Mouse (Mus musculus) adrenal gland, postnatal 36 days (tissue): ENCODE measurements around the gene Rbm17. TPM values are rescaled to one million over a fixed set of nuclear protein-coding genes. Genes with fewer than 3 reads are reported as not detected.
"Not testable (repeated sequence)": the region's sequence is repeated elsewhere in the genome, so short reads cannot be mapped to it uniquely, and the experiment has no call there.

ENCODE experiments used
- DNase-seq, 2 experiments: peaks; one replicate each; pipeline ENCODE4 v3.0.0; 2021; ENCODE audit warnings: mixed read lengths in 1 of 2
- total RNA-seq, 2 experiments: library from RNA; stranded (reverse); gene quantifications; 2 replicates each; pipeline ENCODE4 v1.2.3; 2021

Rbm17 gene
- total RNA-seq, 2 experiments from 2014 or later: 109 to 121 TPM

GRCm38 (mm10) chr2:11545380-11545779 is 58.6 kb downstream of the Rbm17 start:
- no peak for DNase-seq

DNA sequence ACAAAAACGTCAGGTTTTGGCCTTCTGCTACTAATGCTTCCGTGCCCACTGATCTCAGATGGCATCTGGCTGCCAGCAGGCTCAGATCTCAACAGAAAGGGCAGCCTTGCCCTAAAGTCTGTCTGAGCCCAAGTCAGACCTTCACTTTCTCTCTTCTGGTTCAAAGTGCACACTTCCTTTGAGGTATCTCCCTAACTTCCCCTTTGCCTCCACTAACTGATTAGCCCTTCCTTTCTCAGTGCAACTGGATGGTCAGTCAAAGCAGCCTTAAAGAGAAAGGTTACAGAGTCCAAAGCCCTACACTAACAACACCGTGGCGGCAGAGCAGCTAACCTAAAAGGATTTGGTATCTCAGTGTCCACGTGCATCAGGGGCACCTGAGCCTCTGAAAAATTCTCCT is 59.6 kb downstream of the Rbm17 start:
- no peak for DNase-seq

GRCm38 (mm10) chr2:11543158-11543557 is 60.8 kb downstream of the Rbm17 start:
- DNase-seq: no peak

- DNase-seq: peak; percentile 82 to 91
Measured at GRCm38 (mm10) chr2:11542640-11543039, 61.3 kb downstream of the Rbm17 start.

GRCm38 (mm10) chr2:11542121-11542520 is 61.8 kb downstream of the Rbm17 start:
- DNase-seq: no peak

DNA sequence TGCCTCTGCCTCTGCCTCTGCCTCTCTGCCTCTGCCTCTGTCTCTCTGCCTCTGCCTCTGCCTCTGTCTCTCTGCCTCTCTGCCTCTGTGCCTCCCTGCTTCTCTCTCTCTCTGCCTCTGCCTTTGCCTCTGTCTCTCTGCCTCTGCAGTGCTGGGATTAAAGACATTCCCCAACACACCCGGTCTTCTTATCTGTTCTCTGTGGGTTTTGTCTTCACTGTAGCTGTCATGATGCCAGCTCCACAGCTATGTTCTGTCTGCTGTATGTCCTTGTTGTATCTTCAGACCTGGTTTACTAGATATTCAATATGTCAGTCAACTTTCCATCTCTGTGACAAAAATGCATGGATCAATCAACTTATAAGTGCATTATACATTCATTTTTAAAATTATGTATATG is 62.4 kb downstream of the Rbm17 start:
- not testable (repeated sequence) for DNase-seq

DNA sequence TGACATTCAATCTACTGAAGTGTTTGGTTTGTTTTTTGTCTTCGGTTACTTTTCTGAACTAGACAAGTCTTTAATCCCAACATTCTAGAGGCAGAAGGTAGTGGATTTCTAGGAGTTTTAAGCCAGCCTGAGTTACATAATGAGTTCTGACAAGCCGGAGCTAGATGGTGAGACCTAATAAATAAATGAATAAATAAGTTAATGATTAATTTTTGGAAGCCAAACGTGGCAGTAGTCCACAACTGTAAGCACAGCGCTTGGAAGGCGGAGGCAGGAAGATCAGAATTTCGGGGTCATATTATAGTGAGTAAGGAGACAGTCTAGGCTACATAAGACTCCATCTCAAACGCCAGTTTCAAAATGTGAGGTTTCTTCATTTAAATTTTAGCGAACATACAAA is 68.0 kb downstream of the Rbm17 start:
- DNase-seq: no peak

Other genes starting within 250 kb of the Rbm17 start
- 100 to 1,000 TPM in 1 of 2 experiments, 10 to 100 TPM in 1; 94.5 to 108 TPM for gene Pfkfb3, start 50.1 kb downstream of the Rbm17 start, total RNA-seq
- not detected for gene Gm17490, start 22.1 kb upstream of the Rbm17 start, total RNA-seq
- under 1 TPM; 0.20 to 0.30 TPM for gene Il2ra, start 38.7 kb upstream of the Rbm17 start, total RNA-seq
- 10 to 100 TPM; 20.1 to 20.3 TPM for gene Il15ra, start 101.1 kb upstream of the Rbm17 start, total RNA-seq
- 10 to 100 TPM; 82.2 to 84.3 TPM for gene Fbh1, start 173.4 kb upstream of the Rbm17 start, total RNA-seq
- 10 to 100 TPM; 28.0 to 35.2 TPM for gene Ankrd16, start 173.7 kb upstream of the Rbm17 start, total RNA-seq